Mouse (Mus musculus): Measurements from ENCODE around the gene Pear1.

GRCm38 (mm10) chr3:87726191-87726590, 97.9 kb downstream of the Pear1 start:
- TF ChIP-seq POLR2A (IDR thresholded peaks at IDR 0.05; ENCODE audit: extremely low read depth, insufficient read depth, low read length) (no peak), CTCF (IDR thresholded peaks at IDR 0.05; ENCODE audit: extremely low read depth, insufficient read depth, low read length) (no peak)
